Mouse (Mus musculus) neural tube, embryonic 14.5 days (tissue): Measurements from ENCODE around the gene Daam2. TPM values are rescaled to one million over a fixed set of nuclear protein-coding genes. Genes with fewer than 3 reads are reported as not detected.
A peak's percentile ranks its signal among the peaks of the same experiment; 100 is the strongest.

Experiments used
- ATAC-seq: fragments of 200-750 bp; cut with Nextera tagmentation; 2 replicates; pipeline ENCODE4 v1.8.0; 2017; ENCODE audit warnings: low read depth, mild to moderate bottlenecking, moderate TSS enrichment, moderate library complexity
- H3K27ac ChIP-seq: fragments of 300-500 bp; sonication (generic); 2 replicates; pipeline ENCODE4 v1.5.1; 2014; ENCODE audit warnings: low read depth, mild to moderate bottlenecking, control low read depth, low read length, moderate library complexity, mixed read lengths
- H3K27me3 ChIP-seq: fragments of 300-500 bp; sonication (generic); 2 replicates; pipeline ENCODE4 v1.6.1; 2014; ENCODE audit warnings: low read length; ENCODE audit not compliant: control insufficient read depth, insufficient read depth
- H3K36me3 ChIP-seq: fragments of 300-500 bp; sonication (generic); 2 replicates; pipeline ENCODE4 v1.6.1; 2014; ENCODE audit warnings: low read length, mixed read lengths; ENCODE audit not compliant: control insufficient read depth, insufficient read depth
- H3K4me1 ChIP-seq: fragments of 300-500 bp; sonication (generic); 2 replicates; pipeline ENCODE4 v1.6.1; 2014; ENCODE audit warnings: low read length; ENCODE audit not compliant: control insufficient read depth, insufficient read depth
- H3K4me2 ChIP-seq: fragments of 300-500 bp; sonication (generic); 2 replicates; pipeline ENCODE4 v1.6.1; 2014; ENCODE audit warnings: mild to moderate bottlenecking, low read depth, low read length, control low read depth
- H3K4me3 ChIP-seq: fragments of 300-500 bp; sonication (generic); 2 replicates; pipeline ENCODE4 v1.5.1; 2014; ENCODE audit warnings: low read depth, low read length, control low read depth, mixed read lengths
- H3K9ac ChIP-seq: fragments of 300-500 bp; sonication (generic); replicated peaks from 2 replicates; pipeline ENCODE4 v1.6.1; 2014; ENCODE audit warnings: low read depth, mild to moderate bottlenecking, control low read depth, low read length, mixed read lengths
- H3K9me3 ChIP-seq: fragments of 300-500 bp; sonication (generic); 2 replicates; pipeline ENCODE4 v1.6.1; 2016; ENCODE audit warnings: low read length; ENCODE audit not compliant: control insufficient read depth
- WGBS: fragments of 180-500 bp; shearing (Covaris S2); extraction: QIAGEN DNeasy Blood & Tissue Kit; methylation state at CpG from one replicate; pipeline ENCODE4 v1.1.7; 2014; 5-methylcytosine and 5-hydroxymethylcytosine counted together
- polyA plus RNA-seq: library from polyadenylated mRNA; unstranded; fragments of >200 nt; fragmentation: Nextera tagmentation; extraction: Ambion mirVana; gene quantifications from 2 replicates; pipeline ENCODE4 v1.2.1, GENCODE M21; 2014

The Daam2 gene
- polyA plus RNA-seq, 1 experiment from 2014 or later = 6.9 TPM

DNA sequence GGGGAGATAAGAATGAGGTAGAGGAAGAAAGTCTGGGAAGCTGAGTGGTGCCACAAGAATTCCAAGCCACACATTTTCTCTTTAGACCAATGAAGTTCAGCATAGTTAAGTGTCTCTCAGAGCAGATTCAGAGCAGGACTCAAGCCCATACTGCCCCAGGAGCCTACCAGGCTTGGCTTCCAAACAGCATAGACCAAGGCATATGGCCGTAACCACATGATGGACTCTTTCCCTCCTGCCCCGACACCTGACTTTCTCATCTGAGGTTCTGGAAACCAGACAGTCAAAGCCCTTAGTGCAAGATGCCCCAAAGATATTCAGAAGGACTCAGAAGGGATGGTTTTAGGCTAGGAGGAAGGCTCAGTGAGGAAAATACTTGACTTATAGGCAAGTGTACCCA, 19.6 kb downstream of the Daam2 start:
- Histone ChIP-seq H3K4me3 (no peak overlapping the region), H3K9me3 (no peaks in the 10 kb centered on the region), H3K36me3 (no peaks in the 10 kb centered on the region), H3K4me2 (no peak overlapping the region), H3K27ac (no peak overlapping the region), H3K4me1 (no peaks in the 10 kb centered on the region), H3K9ac (no peak overlapping the region), H3K27me3 (no peaks in the 10 kb centered on the region)
- ATAC-seq = no peak
- 94% methylated on average over 2 of the region's 2 CpGs for WGBS

DNA sequence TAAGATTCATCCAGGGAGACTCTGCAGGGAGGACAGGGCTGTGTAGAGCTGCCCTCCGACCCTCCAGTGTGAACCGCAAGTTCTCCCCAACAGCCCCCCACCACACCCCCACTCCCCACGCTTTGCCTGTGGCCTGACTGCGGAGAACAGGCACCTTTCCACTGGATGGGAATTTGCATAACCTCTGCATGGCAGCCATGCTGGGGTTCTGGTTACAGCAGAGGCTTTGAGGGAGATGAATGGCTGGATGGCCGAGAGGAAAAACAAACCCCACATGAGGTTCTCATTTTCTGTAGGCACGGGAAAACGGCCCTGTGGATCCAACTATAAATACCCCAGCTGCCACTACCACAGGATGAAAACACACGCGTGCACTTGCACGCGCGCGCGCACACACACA, 23.4 kb downstream of the Daam2 start:
- no peak for ATAC-seq
- no peak overlapping the region for H3K9ac ChIP-seq
- H3K27me3 ChIP-seq = no peaks in the 10 kb centered on the region
- no peaks in the 10 kb centered on the region for H3K9me3 ChIP-seq
- H3K4me3 ChIP-seq = no peak overlapping the region
- H3K36me3 ChIP-seq = no peaks in the 10 kb centered on the region
- WGBS = 67% methylated on average over 14 of the region's 14 CpGs
- no peak overlapping the region for H3K4me2 ChIP-seq
- 0 out of 2 replicates have a peak, but pooled peaks cover 2% of the 10 kb centered on the region for H3K4me1 ChIP-seq
- H3K27ac ChIP-seq = no peak overlapping the region

DNA sequence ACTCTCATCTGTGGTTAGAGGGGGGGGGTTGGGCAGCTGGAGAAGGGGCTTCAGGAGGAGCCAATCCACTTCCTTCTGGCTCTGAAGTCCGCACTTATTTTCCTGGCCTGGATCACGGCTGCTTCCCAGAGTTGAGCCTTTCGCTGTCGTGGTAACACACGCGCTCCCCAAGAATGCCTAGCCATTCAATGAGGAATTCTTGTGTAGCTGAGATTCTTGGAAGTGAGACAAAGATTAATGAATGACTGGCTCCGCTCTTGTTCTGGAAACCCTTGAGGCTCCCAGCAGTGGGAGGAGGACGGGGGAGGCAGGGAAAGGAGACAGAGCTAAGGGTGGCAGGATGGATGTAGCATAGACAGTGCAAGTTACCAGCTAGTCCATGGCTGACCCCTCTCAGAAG, 24.9 kb downstream of the Daam2 start:
- Histone ChIP-seq H3K4me2 (no peak overlapping the region), H3K27ac (0 out of 2 replicates have a peak overlapping the region, but pooled peaks have one; percentile 28), H3K4me3 (no peak overlapping the region), H3K4me1 (0 out of 2 replicates have a peak, but pooled peaks cover 2% of the 10 kb centered on the region), H3K9ac (no peak overlapping the region), H3K36me3 (no peaks in the 10 kb centered on the region), H3K9me3 (no peaks in the 10 kb centered on the region), H3K27me3 (no peaks in the 10 kb centered on the region)
- peak; percentile 86 for ATAC-seq
- WGBS = 8% methylated on average over 8 of the region's 8 CpGs

DNA sequence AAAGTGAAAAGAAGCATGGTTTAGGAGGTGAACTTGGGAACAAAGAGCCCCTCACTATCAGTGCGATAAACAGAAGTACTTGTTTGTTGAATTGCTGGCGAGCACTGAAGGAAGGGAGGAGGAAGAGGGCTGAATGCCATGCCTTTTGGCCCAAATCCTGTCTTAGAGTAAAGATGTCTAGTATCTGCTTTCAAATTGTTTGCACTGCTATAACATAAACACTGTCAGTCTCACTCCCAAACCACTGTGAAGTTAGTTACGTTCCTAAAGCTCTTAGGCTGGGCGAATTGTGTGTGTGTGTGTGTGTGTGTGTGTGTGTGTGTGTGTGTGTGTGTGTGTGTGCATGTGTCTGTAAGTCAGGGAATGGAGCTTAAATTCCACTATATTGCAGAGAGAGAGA, 28.6 kb downstream of the Daam2 start:
- no peak overlapping the region for H3K27ac ChIP-seq

DNA sequence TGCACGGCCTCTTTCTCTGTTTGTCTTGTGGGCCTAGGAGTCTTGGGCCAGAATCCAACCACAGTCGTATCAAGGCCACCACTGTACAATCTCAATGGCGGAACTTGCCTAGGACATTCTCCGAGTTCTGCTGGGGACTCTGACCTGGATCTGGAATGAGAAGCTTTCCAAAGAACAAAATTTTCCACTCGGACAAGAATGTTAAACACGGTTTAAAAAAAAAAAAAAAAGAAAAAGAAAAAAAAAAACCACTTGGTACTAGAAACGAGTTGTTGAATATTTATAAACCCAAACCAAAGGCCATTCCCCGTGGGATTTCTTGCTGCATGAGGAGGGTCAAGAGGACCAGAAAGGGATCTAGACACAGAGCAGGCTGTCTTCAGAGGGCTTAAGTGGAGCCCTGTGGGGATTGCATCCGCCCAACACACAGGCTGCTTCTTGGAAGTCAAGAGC, 29.9 kb downstream of the Daam2 start:
- no peak overlapping the region for H3K4me3 ChIP-seq
- no peak for ATAC-seq
- 62% methylated on average over 9 of the region's 9 CpGs for WGBS
- no peak overlapping the region for H3K27ac ChIP-seq
- no peak overlapping the region for H3K9ac ChIP-seq
- no peaks in the 10 kb centered on the region for H3K9me3 ChIP-seq
- no peak overlapping the region for H3K4me2 ChIP-seq
- H3K27me3 ChIP-seq = no peaks in the 10 kb centered on the region
- 0 out of 2 replicates have a peak, but pooled peaks cover 2% of the 10 kb centered on the region for H3K4me1 ChIP-seq
- no peaks in the 10 kb centered on the region for H3K36me3 ChIP-seq

More for the DNA sequence above, 28.6 kb downstream of the Daam2 start:
- ATAC-seq = no peak
- no peaks in the 10 kb centered on the region for H3K27me3 ChIP-seq
- H3K36me3 ChIP-seq = no peaks in the 10 kb centered on the region
- no peaks in the 10 kb centered on the region for H3K9me3 ChIP-seq
- H3K4me1 ChIP-seq = 0 out of 2 replicates have a peak, but pooled peaks cover 2% of the 10 kb centered on the region
- 54% methylated on average over 4 of the region's 4 CpGs for whole genome bisulfite sequencing
- H3K9ac ChIP-seq = no peak overlapping the region
- no peak overlapping the region for H3K4me3 ChIP-seq
- H3K4me2 ChIP-seq = no peak overlapping the region

DNA sequence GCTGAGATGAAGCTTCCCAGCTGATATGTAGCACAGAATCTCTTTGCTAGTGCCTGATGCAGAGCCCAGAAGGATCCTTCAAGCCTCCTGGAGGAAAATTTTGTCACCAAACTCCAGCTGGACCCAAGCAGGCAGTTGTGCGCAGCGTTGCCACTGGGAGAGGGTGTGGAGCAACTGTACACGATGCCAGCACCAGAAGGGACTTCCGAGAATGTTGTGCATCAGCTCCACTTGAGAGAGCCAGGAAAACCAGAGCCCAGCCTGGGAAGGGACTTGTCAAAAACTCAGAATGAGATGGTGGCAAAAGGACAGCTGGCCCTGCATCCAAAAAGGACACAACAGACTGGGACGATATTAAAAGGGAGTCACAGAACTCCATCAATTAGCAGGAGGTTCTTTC, 32.5 kb downstream of the Daam2 start:
- H3K4me3 ChIP-seq = no peak overlapping the region
- no peak overlapping the region for H3K4me2 ChIP-seq
- no peaks in the 10 kb centered on the region for H3K4me1 ChIP-seq
- H3K9ac ChIP-seq = no peak overlapping the region
- H3K27me3 ChIP-seq = no peaks in the 10 kb centered on the region
- no peak overlapping the region for H3K27ac ChIP-seq
- H3K9me3 ChIP-seq = no peaks in the 10 kb centered on the region
- no peak for ATAC-seq
- WGBS = 93% methylated on average over 5 of the region's 5 CpGs
- no peaks in the 10 kb centered on the region for H3K36me3 ChIP-seq

DNA sequence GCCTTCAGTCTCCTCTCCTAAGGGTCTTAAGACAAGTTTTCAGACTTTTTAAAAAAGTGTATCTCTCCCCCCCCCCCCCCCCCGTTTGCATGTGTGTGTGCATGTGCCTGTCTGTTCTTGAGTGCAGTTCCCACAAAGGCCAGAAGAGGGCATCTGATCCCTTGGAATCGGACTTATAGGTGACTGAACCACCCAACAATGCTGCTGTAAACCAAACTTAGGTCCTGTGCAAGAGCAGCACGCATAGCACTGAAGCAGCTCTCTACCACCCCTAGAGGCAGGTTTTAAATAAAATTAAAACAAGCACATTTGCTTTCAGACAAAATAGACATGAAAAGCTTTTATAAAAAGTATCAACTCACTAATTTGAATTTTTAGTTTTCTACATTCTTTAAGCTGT, 33.9 kb downstream of the Daam2 start:
- no peaks in the 10 kb centered on the region for H3K4me1 ChIP-seq
- no peaks in the 10 kb centered on the region for H3K9me3 ChIP-seq
- WGBS = 23% methylated on average over 3 of the region's 3 CpGs
- H3K27me3 ChIP-seq = no peaks in the 10 kb centered on the region
- H3K9ac ChIP-seq = no peak overlapping the region
- no peak overlapping the region for H3K27ac ChIP-seq
- ATAC-seq = no peak
- no peaks in the 10 kb centered on the region for H3K36me3 ChIP-seq
- H3K4me3 ChIP-seq = no peak overlapping the region
- no peak overlapping the region for H3K4me2 ChIP-seq

DNA sequence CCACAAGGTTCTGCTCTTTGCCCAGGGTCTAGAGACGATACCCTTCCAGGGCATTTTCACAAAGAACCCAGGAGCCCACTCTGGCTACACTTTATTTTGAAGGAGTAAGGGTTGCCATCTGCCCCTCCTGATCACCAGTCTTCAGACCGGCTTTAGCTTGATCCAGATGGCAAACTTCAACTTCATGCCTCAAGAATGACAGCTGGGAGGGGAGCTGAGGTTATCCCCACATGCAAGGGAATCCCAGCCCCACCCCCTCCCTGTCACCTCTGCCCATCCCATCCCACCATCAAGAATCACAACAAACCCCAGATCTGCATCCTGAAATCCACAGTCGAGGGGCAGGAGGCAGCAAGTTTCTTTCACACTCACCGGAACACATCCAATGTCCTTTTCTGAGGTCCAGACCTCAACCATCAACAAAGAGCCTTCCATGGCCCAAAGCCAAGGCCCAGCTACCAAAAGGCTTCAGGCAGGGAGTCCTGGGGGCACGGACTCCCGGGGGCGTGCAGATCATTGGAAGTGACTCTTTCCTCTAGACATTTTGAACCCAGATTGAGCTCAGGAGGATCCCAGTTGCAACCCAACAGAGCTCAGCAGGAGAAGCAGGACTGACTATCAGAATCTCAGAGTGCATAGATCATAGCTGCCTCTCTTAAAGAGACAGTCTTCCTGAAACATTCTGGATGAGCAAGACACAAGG, 35.5 kb downstream of the Daam2 start:
- Histone ChIP-seq H3K9me3 (no peaks in the 10 kb centered on the region), H3K27ac (no peak overlapping the region), H3K4me1 (no peaks in the 10 kb centered on the region), H3K4me2 (no peak overlapping the region), H3K27me3 (no peaks in the 10 kb centered on the region), H3K9ac (no peak overlapping the region), H3K4me3 (no peak overlapping the region), H3K36me3 (no peaks in the 10 kb centered on the region)
- no peak for ATAC-seq
- WGBS = 66% methylated on average over 7 of the region's 7 CpGs

DNA sequence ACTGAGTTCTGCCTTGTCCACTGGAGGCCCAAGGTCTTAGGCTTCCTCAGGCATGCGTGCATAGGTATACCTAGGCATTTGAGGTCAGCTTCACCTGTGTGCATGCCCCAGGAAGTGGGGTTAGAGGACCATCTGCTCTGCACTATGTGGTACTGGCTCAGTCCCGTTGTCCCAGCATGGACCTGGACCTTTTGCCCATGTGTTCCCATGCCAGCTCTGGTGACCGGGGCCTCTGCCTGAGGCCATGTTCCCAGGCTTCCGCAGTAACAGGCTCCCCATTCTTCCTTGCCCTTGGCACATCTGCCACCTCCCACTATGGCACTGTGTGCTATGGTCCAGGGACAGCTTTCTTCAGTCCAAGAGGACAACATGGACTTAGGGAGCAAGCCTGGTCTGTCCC, 36.1 kb downstream of the Daam2 start:
- no peaks in the 10 kb centered on the region for H3K9me3 ChIP-seq
- no peak overlapping the region for H3K4me3 ChIP-seq
- H3K27me3 ChIP-seq = no peaks in the 10 kb centered on the region
- no peaks in the 10 kb centered on the region for H3K4me1 ChIP-seq
- H3K9ac ChIP-seq = no peak overlapping the region
- 83% methylated on average over 4 of the region's 4 CpGs for WGBS
- no peak overlapping the region for H3K27ac ChIP-seq
- 0 out of 2 replicates have a peak, but pooled peaks have one; percentile 40 for ATAC-seq
- no peak overlapping the region for H3K4me2 ChIP-seq
- no peaks in the 10 kb centered on the region for H3K36me3 ChIP-seq
